Mouse (Mus musculus) intestine, embryonic 14.5 days (tissue): ENCODE data around the gene Gm9112. TPM values are rescaled to one million over a fixed set of nuclear protein-coding genes. Genes with fewer than 3 reads are reported as not detected.
"Not testable (repeated sequence)": the region's sequence is repeated elsewhere in the genome, so short reads cannot be mapped to it uniquely, and the experiment has no call there.

ENCODE experiments used
- ATAC-seq: fragments of 200-750 bp; cut with Nextera tagmentation; replicated peaks from 2 replicates; pipeline ENCODE4 v1.8.0; 2017; ENCODE audit warnings: low read depth, moderate number of reproducible peaks, moderate TSS enrichment, moderate library complexity; ENCODE audit not compliant: low FRiP score, low TSS enrichment
- DNase-seq: peaks from one replicate; pipeline ENCODE4 v3.0.0-alpha.2; 2018; ENCODE audit warnings: low spot score
- H3K27ac ChIP-seq: fragments of 300-500 bp; sonication (generic); 2 replicates; pipeline ENCODE4 v1.5.1; 2014; ENCODE audit warnings: low read depth, mild to moderate bottlenecking, control low read depth
- H3K27me3 ChIP-seq: fragments of 300-500 bp; sonication (generic); replicated peaks from 2 replicates; pipeline ENCODE4 v1.6.1; 2014; ENCODE audit warnings: low read length, control low read depth; ENCODE audit not compliant: control insufficient read depth, insufficient read depth
- H3K36me3 ChIP-seq: fragments of 300-500 bp; sonication (generic); 2 replicates; pipeline ENCODE4 v1.6.1; 2014; ENCODE audit warnings: low read length, control low read depth; ENCODE audit not compliant: control insufficient read depth, insufficient read depth
- H3K4me1 ChIP-seq: fragments of 300-500 bp; sonication (generic); replicated peaks from 2 replicates; pipeline ENCODE4 v1.6.1; 2014; ENCODE audit warnings: low read length, control low read depth, mixed read lengths; ENCODE audit not compliant: control insufficient read depth, insufficient read depth
- H3K4me2 ChIP-seq: fragments of 300-500 bp; sonication (generic); 2 replicates; pipeline ENCODE4 v1.6.1; 2014; ENCODE audit warnings: low read length
- H3K4me3 ChIP-seq: fragments of 300-500 bp; sonication (generic); 2 replicates; pipeline ENCODE4 v1.5.1; 2014; ENCODE audit warnings: low read depth, low read length, control low read depth, mixed read lengths
- H3K9ac ChIP-seq: fragments of 300-500 bp; sonication (generic); 2 replicates; pipeline ENCODE4 v1.6.1; 2014; ENCODE audit warnings: mild to moderate bottlenecking, low read length
- H3K9me3 ChIP-seq: fragments of 300-500 bp; sonication (generic); 2 replicates; pipeline ENCODE4 v1.6.1; 2016; ENCODE audit warnings: low read length, control low read depth; ENCODE audit not compliant: control insufficient read depth
- WGBS: fragments of 180-500 bp; shearing (Covaris S2); extraction: QIAGEN DNeasy Blood & Tissue Kit; methylation state at CpG from one replicate; pipeline ENCODE4 v1.1.7; 2014; 5-methylcytosine and 5-hydroxymethylcytosine counted together
- polyA plus RNA-seq: library from polyadenylated mRNA; unstranded; fragments of >200 nt; fragmentation: Nextera tagmentation; extraction: Ambion mirVana; gene quantifications from 2 replicates; pipeline ENCODE4 v1.2.1, GENCODE M21; 2014

Gm9112 gene
- not detected in 2 replicates for polyA plus RNA-seq

GRCm38 (mm10) chrX:102707535-102707934, at the start of gene Gm9112, which contains the start of gene Dmrtc1b:
Gene Gm9112 (minus strand): TSS chrX:102707635.
Gene Dmrtc1b (plus strand): TSS chrX:102707865.
- not testable (repeated sequence) for H3K4me1 ChIP-seq, H3K9ac ChIP-seq, H3K9me3 ChIP-seq, H3K27ac ChIP-seq, DNase-seq, H3K27me3 ChIP-seq, H3K4me3 ChIP-seq, H3K36me3 ChIP-seq, ATAC-seq, H3K4me2 ChIP-seq
- WGBS = 73% methylated on average over 7 of the region's 10 CpGs

DNA sequence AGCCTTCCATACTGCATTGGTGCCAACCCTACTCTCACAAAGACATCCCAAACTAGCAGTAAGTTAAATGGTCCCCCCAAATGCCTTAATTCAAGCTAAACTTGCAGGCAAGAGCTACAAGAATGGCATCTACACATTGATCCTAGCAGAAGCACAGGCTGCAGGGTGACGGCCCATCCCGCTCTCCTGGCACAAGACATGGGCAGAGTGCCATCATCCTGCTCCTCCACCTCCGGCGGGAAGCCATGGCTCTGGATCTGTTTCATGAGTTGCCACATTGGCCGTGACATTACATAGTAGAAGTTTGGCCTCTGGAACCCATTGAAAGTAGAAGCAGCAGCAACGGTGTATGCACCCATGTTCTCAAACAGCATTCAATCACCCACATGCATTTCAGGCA, 16.8 kb upstream of the Gm9112 start:
- H3K36me3 ChIP-seq, H3K9ac ChIP-seq, H3K4me3 ChIP-seq, H3K9me3 ChIP-seq, ATAC-seq, H3K27me3 ChIP-seq, DNase-seq, H3K4me2 ChIP-seq, H3K27ac ChIP-seq, H3K4me1 ChIP-seq: not testable (repeated sequence)
- WGBS = 90% methylated on average over 6 of the region's 6 CpGs

DNA sequence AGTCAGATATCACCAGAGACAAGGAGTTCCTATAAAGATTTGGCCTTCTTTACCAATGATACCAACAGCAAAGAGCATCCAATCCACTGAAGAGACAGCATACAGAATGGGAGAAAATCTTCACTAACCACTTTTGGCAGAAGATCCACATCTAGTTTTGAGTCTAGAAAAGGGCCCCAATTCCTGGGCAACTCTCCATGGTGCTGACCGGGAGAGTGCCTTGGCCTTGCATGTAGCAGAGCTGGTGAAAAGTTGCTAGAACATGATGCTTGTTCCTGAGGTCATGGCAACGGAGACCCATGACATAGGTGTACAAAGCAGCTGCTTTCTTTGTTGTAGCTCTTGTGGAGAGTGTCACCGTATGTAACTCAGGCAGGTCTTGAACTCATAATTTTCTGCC, 6.8 kb downstream of the Gm9112 start:
- not testable (repeated sequence) for H3K9me3 ChIP-seq, H3K4me1 ChIP-seq, DNase-seq, ATAC-seq, H3K4me2 ChIP-seq, H3K27ac ChIP-seq, H3K9ac ChIP-seq, H3K4me3 ChIP-seq, H3K36me3 ChIP-seq, H3K27me3 ChIP-seq
- 73% methylated on average over 3 of the region's 3 CpGs for WGBS

DNA sequence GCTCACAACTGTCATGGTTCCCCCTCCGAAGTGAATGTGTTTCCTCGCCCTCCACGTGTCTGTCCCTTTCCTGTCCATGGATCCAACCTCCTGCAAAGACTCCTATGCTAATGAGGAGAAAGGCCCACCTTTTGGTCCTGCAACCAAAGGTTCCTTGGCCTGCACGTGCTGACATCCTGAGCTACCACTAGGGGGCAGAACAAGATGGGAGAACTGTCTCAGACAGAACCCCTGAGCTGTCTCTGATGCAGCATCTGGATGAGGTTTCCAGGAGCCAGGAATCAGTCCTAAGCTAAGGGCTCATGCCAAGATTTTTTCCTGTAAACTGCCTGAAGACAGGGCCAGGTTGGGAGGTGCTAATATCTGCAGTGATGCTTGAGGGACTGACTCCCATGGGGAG, 18.2 kb downstream of the Gm9112 start:
- not testable (repeated sequence) for H3K36me3 ChIP-seq, H3K4me3 ChIP-seq, H3K27me3 ChIP-seq, ATAC-seq, H3K27ac ChIP-seq, H3K4me2 ChIP-seq, H3K4me1 ChIP-seq, DNase-seq, H3K9ac ChIP-seq, H3K9me3 ChIP-seq
- WGBS = 19% methylated on average over 4 of the region's 4 CpGs

DNA sequence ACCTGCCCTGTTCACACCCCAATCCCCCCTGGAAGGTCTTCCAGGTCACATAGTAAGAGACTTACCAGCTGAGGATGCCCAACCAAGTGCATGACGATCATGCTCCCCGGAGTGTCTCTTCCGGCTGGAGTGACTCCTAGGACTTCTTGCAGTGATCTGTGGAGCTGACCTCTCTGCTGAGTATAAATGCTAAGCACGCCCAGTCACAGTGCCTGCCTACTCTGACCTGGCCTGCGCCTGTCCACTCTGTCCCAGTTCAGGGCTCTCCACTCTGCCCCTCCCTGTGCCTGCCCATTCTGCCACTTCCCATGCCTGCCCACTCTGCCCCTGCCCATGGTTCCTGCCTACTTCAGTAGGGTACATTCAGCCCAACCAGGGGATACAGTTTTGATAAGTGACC, 20.6 kb downstream of the Gm9112 start, which contains the start of gene Gm3880:
Gene Gm3880 (minus strand): TSS at position 101 of the 400 bp plus-strand sequence.
- not testable (repeated sequence) for ATAC-seq, DNase-seq
- 77% methylated on average over 5 of the region's 5 CpGs for WGBS

GRCm38 (mm10) chrX:102684706-102685105, 22.7 kb downstream of the Gm9112 start:
- not testable (repeated sequence) for H3K9me3 ChIP-seq, H3K4me3 ChIP-seq, H3K9ac ChIP-seq, H3K27ac ChIP-seq, H3K4me1 ChIP-seq, H3K27me3 ChIP-seq, H3K4me2 ChIP-seq, DNase-seq, ATAC-seq, H3K36me3 ChIP-seq
- 59% methylated on average over 3 of the region's 3 CpGs for WGBS

More for the DNA sequence above, 20.6 kb downstream of the Gm9112 start, which contains the start of gene Gm3880:
- H3K4me3 ChIP-seq, H3K36me3 ChIP-seq, H3K27ac ChIP-seq, H3K4me1 ChIP-seq, H3K9me3 ChIP-seq, H3K4me2 ChIP-seq, H3K9ac ChIP-seq, H3K27me3 ChIP-seq: not testable (repeated sequence)

DNA sequence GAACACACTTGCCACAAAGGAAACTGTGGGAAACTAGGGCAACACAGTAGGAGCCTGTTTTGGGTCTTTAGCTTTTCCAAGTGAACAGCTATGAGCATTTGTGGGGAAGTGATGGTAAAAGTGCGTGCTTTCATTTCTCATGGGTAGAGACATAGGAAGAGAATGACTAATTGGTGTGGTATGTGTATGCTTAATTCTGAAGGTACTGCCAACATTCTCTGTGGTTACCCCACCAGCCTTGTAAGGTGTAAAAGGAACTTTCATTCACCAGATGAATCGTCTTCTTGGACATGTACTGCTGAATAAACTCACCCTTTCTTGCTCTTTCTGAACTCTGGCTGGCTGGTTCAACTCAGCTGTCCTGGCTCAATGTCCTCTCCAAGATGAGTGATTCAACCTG, 40.8 kb downstream of the Gm9112 start:
- Histone ChIP-seq H3K27me3 (no peaks in the 10 kb centered on the region), H3K27ac (no peak overlapping the region), H3K4me2 (no peak overlapping the region), H3K9me3 (no peaks in the 10 kb centered on the region), H3K4me3 (no peak overlapping the region), H3K9ac (no peak overlapping the region), H3K4me1 (no peaks in the 10 kb centered on the region), H3K36me3 (no peaks in the 10 kb centered on the region)
- no peak for ATAC-seq
- DNase-seq = no peak
- WGBS = 76% methylated on average over 2 of the region's 2 CpGs

DNA sequence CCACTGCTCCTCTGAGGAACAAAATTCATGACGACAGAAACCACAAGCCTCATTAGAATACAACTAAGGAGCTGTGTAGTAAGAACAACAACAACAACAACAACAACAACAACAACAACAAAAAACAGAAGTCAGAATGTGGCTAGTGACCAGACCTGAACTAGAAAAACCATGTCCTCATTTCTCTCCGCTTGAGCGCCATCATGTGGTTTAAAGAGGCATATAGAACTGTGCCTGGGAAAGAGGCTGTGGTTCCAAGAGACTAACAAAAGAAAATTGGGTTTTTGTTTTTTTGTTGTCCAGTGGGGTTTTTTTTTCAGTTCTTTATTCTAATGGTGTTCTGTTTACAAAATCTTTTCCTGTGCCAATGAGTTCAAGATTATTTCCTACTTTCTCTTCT, 46.7 kb downstream of the Gm9112 start:
- 13% methylated on average over 3 of the region's 3 CpGs for WGBS
- no peaks in the 10 kb centered on the region for H3K4me1 ChIP-seq
- no peak overlapping the region for H3K9ac ChIP-seq
- no peak overlapping the region for H3K4me3 ChIP-seq
- no peak overlapping the region for H3K27ac ChIP-seq
- no peaks in the 10 kb centered on the region for H3K9me3 ChIP-seq
- no peaks in the 10 kb centered on the region for H3K27me3 ChIP-seq
- no peak overlapping the region for H3K4me2 ChIP-seq
- no peak for DNase-seq
- no peak for ATAC-seq
- H3K36me3 ChIP-seq = no peaks in the 10 kb centered on the region
